Mouse (Mus musculus): Measurements from ENCODE around the gene Hoxa7. TPM values are rescaled to one million over a fixed set of nuclear protein-coding genes. Genes with fewer than 3 reads are reported as not detected.
A peak's percentile ranks its signal among the peaks of the same experiment; 100 is the strongest.

The Hoxa7 gene
- total RNA-seq, 2 experiments from 2014 or later = 19.1 to 20.1 TPM

GRCm38 (mm10) chr6:52200073-52200750 lies 21.4 kb downstream of the Hoxa7 start:
- peak in 1 of 2 experiments; percentile 35 for DNase-seq

GRCm38 (mm10) chr6:52197271-52197670 lies 24.4 kb downstream of the Hoxa7 start:
- DNase-seq = peak; percentile 69 to 73

GRCm38 (mm10) chr6:52196811-52197210 lies 24.8 kb downstream of the Hoxa7 start:
- no peak for DNase-seq

GRCm38 (mm10) chr6:52194690-52195089 lies 27.0 kb downstream of the Hoxa7 start:
- DNase-seq = no peak

GRCm38 (mm10) chr6:52191860-52192550 lies 29.6 kb downstream of the Hoxa7 start:
- peak; percentile 93 to 97 for DNase-seq

GRCm38 (mm10) chr6:52190906-52191810 lies 30.5 kb downstream of the Hoxa7 start, which contains the start of gene Hoxa4:
Gene Hoxa4 (minus strand): TSS chr6:52191753.
- no peak for DNase-seq

GRCm38 (mm10) chr6:52190410-52190809 lies 31.2 kb downstream of the Hoxa7 start:
- no peak for DNase-seq

GRCm38 (mm10) chr6:52189909-52190308 lies 31.7 kb downstream of the Hoxa7 start:
- no peak for DNase-seq

- no peak for DNase-seq
These were observed 32.5 kb downstream of the Hoxa7 start for GRCm38 (mm10) chr6:52189172-52189591.

- no peak for DNase-seq
These were observed 35.2 kb downstream of the Hoxa7 start for GRCm38 (mm10) chr6:52186500-52186899.

GRCm38 (mm10) chr6:52185834-52186233 lies 35.8 kb downstream of the Hoxa7 start:
- no peak for DNase-seq

GRCm38 (mm10) chr6:52185222-52185621 lies 36.4 kb downstream of the Hoxa7 start:
- peak; percentile 70 to 74 for DNase-seq

- no peak for DNase-seq
These were observed 37.0 kb downstream of the Hoxa7 start for GRCm38 (mm10) chr6:52184668-52185067.

GRCm38 (mm10) chr6:52183311-52184080 lies 38.2 kb downstream of the Hoxa7 start:
- DNase-seq = no peak

GRCm38 (mm10) chr6:52182793-52183192 lies 38.9 kb downstream of the Hoxa7 start:
- DNase-seq = no peak

GRCm38 (mm10) chr6:52182030-52182429 lies 39.6 kb downstream of the Hoxa7 start:
- DNase-seq = no peak

- no peak for DNase-seq
These were observed 40.9 kb downstream of the Hoxa7 start for GRCm38 (mm10) chr6:52180726-52181125.

GRCm38 (mm10) chr6:52180213-52180710 lies 41.4 kb downstream of the Hoxa7 start:
- no peak for DNase-seq

GRCm38 (mm10) chr6:52179690-52180089 lies 42.0 kb downstream of the Hoxa7 start:
- DNase-seq = no peak

GRCm38 (mm10) chr6:52178918-52179665 lies 42.6 kb downstream of the Hoxa7 start:
- no peak for DNase-seq

- no peak for DNase-seq
These were observed 43.8 kb downstream of the Hoxa7 start for GRCm38 (mm10) chr6:52177806-52178205.

Measured in adrenal gland, postnatal 36 days (tissue).